Mouse (Mus musculus) liver, embryonic 12.5 days (tissue): ENCODE data around the gene Trim54. TPM values are rescaled to one million over a fixed set of nuclear protein-coding genes. Genes with fewer than 3 reads are reported as not detected.

ENCODE experiments used
- ATAC-seq: fragments of 200-750 bp; cut with Nextera tagmentation; 2 replicates; pipeline ENCODE4 v1.8.0; 2017; ENCODE audit warnings: moderate number of reproducible peaks, mild to moderate bottlenecking, moderate library complexity
- H3K27ac ChIP-seq: fragments of 300-500 bp; sonication (generic); 2 replicates; pipeline ENCODE4 v1.5.1; 2016; ENCODE audit warnings: mild to moderate bottlenecking
- H3K27me3 ChIP-seq: fragments of 300-500 bp; sonication (generic); replicated peaks from 2 replicates; pipeline ENCODE4 v1.6.1; 2016; ENCODE audit warnings: mild to moderate bottlenecking, moderate library complexity
- H3K36me3 ChIP-seq: fragments of 300-500 bp; sonication (generic); 2 replicates; pipeline ENCODE4 v1.6.1; 2016; ENCODE audit warnings: mild to moderate bottlenecking, moderate library complexity
- H3K4me1 ChIP-seq: fragments of 300-500 bp; sonication (generic); 2 replicates; pipeline ENCODE4 v1.6.1; 2016
- H3K4me2 ChIP-seq: fragments of 300-500 bp; sonication (generic); 2 replicates; pipeline ENCODE4 v1.6.1; 2016; ENCODE audit warnings: mild to moderate bottlenecking, moderate library complexity
- H3K4me3 ChIP-seq: fragments of 300-500 bp; sonication (generic); 2 replicates; pipeline ENCODE4 v1.5.1; 2016; ENCODE audit warnings: mild to moderate bottlenecking, moderate library complexity
- H3K9ac ChIP-seq: fragments of 300-500 bp; sonication (generic); 2 replicates; pipeline ENCODE4 v1.6.1; 2016; ENCODE audit warnings: mild to moderate bottlenecking, moderate library complexity
- H3K9me3 ChIP-seq: fragments of 300-500 bp; sonication (generic); replicated peaks from 2 replicates; pipeline ENCODE4 v1.6.1; 2016; ENCODE audit warnings: mild to moderate bottlenecking, moderate library complexity
- WGBS: fragments of 180-500 bp; shearing (Covaris S2); methylation state at CpG from one replicate; pipeline ENCODE4 v1.1.7; 2016; ENCODE audit not compliant: insufficient replicate concordance; 5-methylcytosine and 5-hydroxymethylcytosine counted together
- polyA plus RNA-seq: library from polyadenylated mRNA; unstranded; fragments of >200 nt; fragmentation: Nextera tagmentation; extraction: Ambion mirVana; gene quantifications from 2 replicates; pipeline ENCODE4 v1.2.1, GENCODE M21; 2016

The Trim54 gene
- polyA plus RNA-seq, 1 experiment from 2014 or later: not detected

GRCm38 (mm10) chr5:31116912-31117311 is 400 bp downstream of the Trim54 start:
- H3K4me3 ChIP-seq: no peak overlapping the region
- no peaks in the 10 kb centered on the region for H3K4me1 ChIP-seq
- H3K4me2 ChIP-seq: no peak overlapping the region
- H3K27ac ChIP-seq: no peak overlapping the region
- WGBS: 26% methylated on average over 10 of the region's 10 CpGs
- no peak overlapping the region for H3K9ac ChIP-seq
- no peak for ATAC-seq
- no peaks in the 10 kb centered on the region for H3K9me3 ChIP-seq
- H3K36me3 ChIP-seq: no peaks in the 10 kb centered on the region
- H3K27me3 ChIP-seq: peaks cover 20% of the 10 kb centered on the region

- Histone ChIP-seq H3K9ac (no peak overlapping the region), H3K27ac (no peak overlapping the region), H3K9me3 (no peaks in the 10 kb centered on the region), H3K4me2 (no peak overlapping the region), H3K4me1 (no peaks in the 10 kb centered on the region), H3K4me3 (no peak overlapping the region), H3K36me3 (no peaks in the 10 kb centered on the region), H3K27me3 (peaks cover 18% of the 10 kb centered on the region)
- WGBS: 42% methylated on average over 8 of the region's 8 CpGs
- no peak for ATAC-seq
These were observed 4.6 kb downstream of the Trim54 start for GRCm38 (mm10) chr5:31121111-31121510.

GRCm38 (mm10) chr5:31123481-31123880 is 7.0 kb downstream of the Trim54 start:
- Histone ChIP-seq H3K9ac (no peak overlapping the region), H3K9me3 (no peaks in the 10 kb centered on the region), H3K27ac (no peak overlapping the region), H3K4me3 (no peak overlapping the region), H3K4me1 (no peaks in the 10 kb centered on the region), H3K36me3 (no peaks in the 10 kb centered on the region), H3K27me3 (peaks cover 7% of the 10 kb centered on the region; the same call in 1 of the 2 replicates), H3K4me2 (no peak overlapping the region)
- ATAC-seq: no peak
- WGBS: 36% methylated on average over 2 of the region's 2 CpGs

GRCm38 (mm10) chr5:31126050-31126449 is 9.5 kb downstream of the Trim54 start:
- no peak overlapping the region for H3K9ac ChIP-seq
- peaks cover 13% of the 10 kb centered on the region; the same call in 1 of the 2 replicates for H3K27me3 ChIP-seq
- no peaks in the 10 kb centered on the region for H3K9me3 ChIP-seq
- H3K27ac ChIP-seq: no peak overlapping the region
- 27% methylated on average over 5 of the region's 5 CpGs for WGBS
- ATAC-seq: no peak
- H3K4me3 ChIP-seq: no peak overlapping the region
- no peaks in the 10 kb centered on the region for H3K4me1 ChIP-seq
- no peak overlapping the region for H3K4me2 ChIP-seq
- no peaks in the 10 kb centered on the region for H3K36me3 ChIP-seq

GRCm38 (mm10) chr5:31136730-31137424 is 20.4 kb downstream of the Trim54 start:
- Histone ChIP-seq H3K27me3 (peaks cover 84% of the 10 kb centered on the region), H3K27ac (no peak overlapping the region), H3K9ac (no peak overlapping the region), H3K4me2 (no peak overlapping the region), H3K9me3 (no peaks in the 10 kb centered on the region), H3K4me3 (no peak overlapping the region), H3K36me3 (peaks cover 9% of the 10 kb centered on the region; the same call in 1 of the 2 replicates), H3K4me1 (no peaks in the 10 kb centered on the region)
- 3% methylated on average over 33 of the region's 33 CpGs for WGBS
- no peak for ATAC-seq

- Histone ChIP-seq H3K4me2 (0 out of 2 replicates have a peak overlapping the region, but pooled peaks have one; percentile 14), H3K4me1 (no peaks in the 10 kb centered on the region), H3K4me3 (0 out of 2 replicates have a peak overlapping the region, but pooled peaks have one; percentile 6), H3K27me3 (peaks cover 76% of the 10 kb centered on the region), H3K9me3 (no peaks in the 10 kb centered on the region), H3K27ac (no peak overlapping the region), H3K36me3 (peaks cover 10% of the 10 kb centered on the region; the same call in 1 of the 2 replicates), H3K9ac (no peak overlapping the region)
- WGBS: 2% methylated on average over 13 of the region's 13 CpGs
- no peak for ATAC-seq
These were observed 21.1 kb downstream of the Trim54 start for GRCm38 (mm10) chr5:31137658-31138057.

GRCm38 (mm10) chr5:31138241-31138967 is 21.9 kb downstream of the Trim54 start, which contains the start of gene Ucn:
Gene Ucn, minus strand, starts transcription at chr5:31138829.
- peak within 1 kb of the TSS; percentile 14; the same call in 1 of the 2 replicates for H3K4me2 ChIP-seq
- 5% methylated on average over 52 of the region's 52 CpGs for WGBS

GRCm38 (mm10) chr5:31138968-31139425 is 22.5 kb downstream of the Trim54 start:
- no peak overlapping the region for H3K4me3 ChIP-seq
- ATAC-seq: no peak
- H3K9ac ChIP-seq: no peak overlapping the region

More at GRCm38 (mm10) chr5:31138241-31138967, 21.9 kb downstream of the Trim54 start, which contains the start of gene Ucn:
- Histone ChIP-seq H3K4me3 (0 out of 2 replicates have a peak within 1 kb of the TSS, but pooled peaks have one; percentile 6), H3K36me3 (peaks cover 12% of the 10 kb centered on the region; the same call in 1 of the 2 replicates), H3K27me3 (peaks cover 68% of the 10 kb centered on the region), H3K27ac (no peak within 1 kb of the TSS), H3K4me1 (no peaks in the 10 kb centered on the region), H3K9ac (no peak within 1 kb of the TSS), H3K9me3 (no peaks in the 10 kb centered on the region)
- no peak for ATAC-seq

GRCm38 (mm10) chr5:31149781-31150180 is 33.3 kb downstream of the Trim54 start:
- 79% methylated on average over 4 of the region's 4 CpGs for WGBS
- Histone ChIP-seq H3K4me2 (no peak overlapping the region), H3K9me3 (no peaks in the 10 kb centered on the region), H3K9ac (no peak overlapping the region), H3K4me3 (no peak overlapping the region), H3K4me1 (peaks cover 13% of the 10 kb centered on the region), H3K36me3 (peaks cover 21% of the 10 kb centered on the region), H3K27me3 (no peaks in the 10 kb centered on the region), H3K27ac (no peak overlapping the region)
- ATAC-seq: no peak

More at GRCm38 (mm10) chr5:31138968-31139425, 22.5 kb downstream of the Trim54 start:
- Histone ChIP-seq H3K27ac (no peak overlapping the region), H3K9me3 (no peaks in the 10 kb centered on the region), H3K4me2 (no peak overlapping the region), H3K36me3 (peaks cover 13% of the 10 kb centered on the region), H3K4me1 (no peaks in the 10 kb centered on the region), H3K27me3 (peaks cover 62% of the 10 kb centered on the region)
- WGBS: 11% methylated on average over 9 of the region's 9 CpGs

GRCm38 (mm10) chr5:31151746-31152145 is 35.2 kb downstream of the Trim54 start:
- ATAC-seq: no peak
- no peak overlapping the region for H3K4me3 ChIP-seq
- 59% methylated on average over 3 of the region's 3 CpGs for WGBS

GRCm38 (mm10) chr5:31153516-31154151 is 37.1 kb downstream of the Trim54 start:
- H3K9ac ChIP-seq: peak overlapping the region; percentile 74
- no peaks in the 10 kb centered on the region for H3K9me3 ChIP-seq
- peak overlapping the region; percentile 84 for H3K4me2 ChIP-seq
- H3K36me3 ChIP-seq: peaks cover 42% of the 10 kb centered on the region
- peaks cover 19% of the 10 kb centered on the region for H3K4me1 ChIP-seq
- peak overlapping the region; percentile 72 for H3K4me3 ChIP-seq
- WGBS: 33% methylated on average over 6 of the region's 6 CpGs
- H3K27ac ChIP-seq: peak overlapping the region; percentile 69
- ATAC-seq: peak; percentile 19
- no peaks in the 10 kb centered on the region for H3K27me3 ChIP-seq

More at GRCm38 (mm10) chr5:31151746-31152145, 35.2 kb downstream of the Trim54 start:
- Histone ChIP-seq H3K9ac (no peak overlapping the region), H3K9me3 (no peaks in the 10 kb centered on the region), H3K4me2 (no peak overlapping the region), H3K36me3 (peaks cover 25% of the 10 kb centered on the region), H3K4me1 (peaks cover 19% of the 10 kb centered on the region), H3K27ac (no peak overlapping the region), H3K27me3 (no peaks in the 10 kb centered on the region)
